8 mouse cellular contexts compared by ENCODE assay signal in genomic region chr3:88141439-88141786, GRCm38 (mm10). TPM values are rescaled to one million over a fixed set of nuclear protein-coding genes. Genes with fewer than 3 reads are reported as not detected.
A peak's percentile ranks its signal among the peaks of the same experiment; 100 is the strongest.
DNase-seq lines count a peak whose midpoint lies in the region; ATAC-seq and TF ChIP-seq lines count a peak whose summit lies in the region.

No protein-coding gene starts in this region.

- peak overlapping the region; percentile 96 for H3K4me2 ChIP-seq in stomach, postnatal 0 days (replicated peaks; ENCODE audit: low read depth)

- peak overlapping the region; percentile 93 for H3K9ac ChIP-seq in stomach, postnatal 0 days (ENCODE audit: low read length)

- peak overlapping the region; percentile 90 for H3K4me3 ChIP-seq in stomach, postnatal 0 days (ENCODE audit: low read depth, low read length)

- H3K9me3 ChIP-seq in stomach, postnatal 0 days (ENCODE audit: control insufficient read depth, low read length), result no peaks in the 10 kb centered on the region

- no peaks in the 10 kb centered on the region for H3K36me3 ChIP-seq in stomach, postnatal 0 days (ENCODE audit: control insufficient read depth, insufficient read depth, low read length)

- peak overlapping the region; percentile 100 for H3K27ac ChIP-seq in stomach, postnatal 0 days (replicated peaks)

- 8% methylated on average over 9 of the region's 9 CpGs for WGBS in stomach, postnatal 0 days

- peaks cover 33% of the 10 kb centered on the region for H3K4me1 ChIP-seq in stomach, postnatal 0 days (replicated peaks; ENCODE audit: control insufficient read depth, insufficient read depth)

- TF ChIP-seq EP300 in stomach, postnatal 0 days (optimal IDR thresholded peaks at IDR 0.05), result no peak

- TF ChIP-seq CTCF in stomach, postnatal 0 days (IDR thresholded peaks at IDR 0.05; ENCODE audit: low read depth), result no peak

- DNase-seq in CD4-positive, CD25-positive, alpha-beta regulatory T cell, adult 2 months (ENCODE audit: low read depth, low spot score), result peak; percentile 84
- peak; percentile 33 for DNase-seq in Muller cell, postnatal 12 days (ENCODE audit: inconsistent ontology term)
- peak; percentile 66 to 75 for DNase-seq in heart, adult 9 months (ENCODE audit: low spot score in 2 of 2)
- peak; percentile 69 to 77 for DNase-seq in kidney, adult 8-10 months
- DNase-seq in lung, postnatal 14 days, result peak; percentile 49
- no peak for DNase-seq in stomach, postnatal 0 days (ENCODE audit: low spot score)
- DNase-seq in right cerebral cortex, postnatal 4 days, result no peak
- no peak for DNase-seq in gastrocnemius, adult 18-20 months (ENCODE audit: low spot score)

- no peaks in the 10 kb centered on the region for H3K27me3 ChIP-seq in stomach, postnatal 0 days (ENCODE audit: control insufficient read depth, insufficient read depth, low read length)

- ATAC-seq in stomach, postnatal 0 days (ENCODE audit: low FRiP score, low TSS enrichment), result no peak

RNA-seq across cellular contexts. Expression of gene Mef2d, which starts 0.8 kb away (rescaled TPM):
- 10.6 and 13.0 TPM in 2 replicates for polyA plus RNA-seq in stomach, postnatal 0 days (2015; fragmentation: Nextera tagmentation; extraction: Ambion mirVana)
- 100 to 1,000 TPM; 174 to 196 TPM for total RNA-seq in gastrocnemius, adult 18-20 months (2021)

RNA-seq across cellular contexts. Expression of gene Iqgap3, which starts 59.6 kb away (rescaled TPM):
- 3.8 and 4.5 TPM in 2 replicates for polyA plus RNA-seq in stomach, postnatal 0 days (2015; fragmentation: Nextera tagmentation; extraction: Ambion mirVana)
- total RNA-seq in gastrocnemius, adult 18-20 months (2021), result under 1 TPM; 0.21 to 0.39 TPM

Comparison
In these comparisons a context has a peak if more than half of its experiments do, and no peak if none do; other contexts are left out.
1. DNase-seq: peak in CD4-positive, CD25-positive, alpha-beta regulatory T cell, adult 2 months (single experiment), Muller cell, postnatal 12 days (single experiment), heart, adult 9 months (2 of 2), kidney, adult 8-10 months (2 of 2) and lung, postnatal 14 days (single experiment); none in stomach, postnatal 0 days (single experiment), right cerebral cortex, postnatal 4 days (single experiment) and gastrocnemius, adult 18-20 months (single experiment).